Mouse (Mus musculus) brain, embryonic 14.5 days (tissue): ENCODE data around the gene Setd1b. TPM values are rescaled to one million over a fixed set of nuclear protein-coding genes. Genes with fewer than 3 reads are reported as not detected.

Source experiments
- DNase-seq: peaks from one replicate; pipeline ENCODE4 v3.0.0-alpha.2; 2011; ENCODE audit warnings: low read depth
- CTCF ChIP-seq: fragments of 200-500 bp; IDR thresholded peaks from 2 replicates; pipeline ENCODE4 v1.5.1; 2012; ENCODE audit warnings: inconsistent platforms, mild to moderate bottlenecking, moderate library complexity, borderline replicate concordance; ENCODE audit not compliant: insufficient read depth, insufficient read length; ENCODE audit errors: extremely low read depth
- POLR2A ChIP-seq: fragments of 200-500 bp; IDR thresholded peaks from 2 replicates; pipeline ENCODE4 v1.6.1; 2012; ENCODE audit warnings: mild to moderate bottlenecking, inconsistent platforms, borderline replicate concordance; ENCODE audit not compliant: poor library complexity, insufficient read depth, insufficient read length, severe bottlenecking; ENCODE audit errors: extremely low read depth
- polyA plus RNA-seq: library from polyadenylated mRNA; depleted of rRNA; stranded (reverse); fragments of >200 nt; gene quantifications from 2 replicates; pipeline ENCODE4 v1.2.3, GENCODE M21; 2012

The Setd1b gene
- polyA plus RNA-seq, 1 experiment: 21.0 TPM

DNA sequence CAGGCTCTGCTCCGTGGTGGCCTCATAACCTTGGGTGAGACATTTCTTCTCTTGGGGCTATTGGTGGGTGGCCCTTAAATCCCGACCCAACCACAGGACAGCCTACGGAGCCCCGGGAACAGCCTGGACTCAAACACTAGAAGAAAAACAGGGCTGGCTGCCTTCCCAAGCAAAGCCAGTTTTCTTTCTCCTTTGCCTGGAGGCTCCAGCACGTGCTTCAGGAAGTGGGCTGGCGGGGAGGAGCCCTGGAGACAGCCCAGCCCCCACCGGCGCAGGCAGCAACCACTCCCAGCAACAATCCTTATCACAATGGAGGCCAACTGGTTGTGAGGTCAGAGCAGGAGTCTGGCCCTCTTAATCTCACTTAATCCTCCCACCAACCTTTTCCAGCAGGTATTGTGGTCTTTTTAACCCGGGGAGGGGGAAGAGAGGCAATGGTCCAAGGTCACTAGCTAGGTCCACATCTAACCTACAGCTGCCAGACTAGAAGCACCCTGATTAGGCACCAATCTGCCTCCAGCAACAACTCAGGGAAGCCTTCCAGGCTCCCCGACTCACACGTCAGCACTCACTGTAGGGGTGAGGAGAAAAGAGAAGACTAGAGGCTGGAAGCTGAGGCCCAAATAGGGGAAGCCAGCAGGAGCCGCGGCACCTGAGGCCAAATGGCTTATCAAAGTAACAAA lies 5.5 kb upstream of the Setd1b start:
- DNase-seq: peak; percentile 96
- TF ChIP-seq POLR2A (no peak), CTCF (no peak)

DNA sequence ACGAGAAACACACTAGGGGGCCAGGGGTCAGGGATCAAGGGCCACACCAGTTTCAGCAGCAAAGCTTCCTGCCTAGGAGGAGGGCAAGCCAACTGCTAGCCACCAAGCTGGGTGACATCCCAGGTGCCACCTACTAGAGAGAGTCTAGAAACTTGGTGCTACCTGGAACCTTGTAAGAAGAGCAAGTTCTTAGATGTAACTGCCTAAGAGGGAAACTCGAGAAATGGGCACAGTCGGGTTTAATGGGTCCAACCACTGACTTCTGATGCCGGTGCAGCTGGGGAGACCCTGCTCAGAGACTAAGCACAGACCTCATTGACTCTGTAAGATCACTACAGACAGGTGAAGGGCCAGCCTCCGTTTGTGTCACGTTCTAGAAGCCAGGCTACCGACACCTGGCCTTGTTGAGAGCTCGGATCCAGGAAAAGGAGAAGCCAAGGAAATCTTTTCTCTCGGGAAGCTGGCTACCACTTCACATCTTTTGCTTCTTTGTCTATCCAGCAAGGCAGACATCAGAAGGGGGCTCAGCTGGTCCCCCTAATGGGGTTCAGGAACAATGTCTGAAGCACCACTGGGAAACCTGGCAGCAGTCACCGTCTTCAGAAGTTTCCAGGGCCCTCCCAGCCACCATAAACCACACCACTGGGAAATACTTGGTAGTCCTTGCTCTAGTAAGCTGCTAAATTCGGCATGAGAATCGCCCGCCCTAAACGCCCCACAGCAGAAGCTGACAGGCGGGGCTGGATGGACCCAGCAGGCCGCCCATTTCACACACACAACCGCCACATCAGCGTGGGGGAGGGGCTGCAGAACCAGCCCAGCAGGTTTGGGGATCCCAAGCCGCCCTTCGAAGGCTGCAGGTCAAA lies 4.7 kb upstream of the Setd1b start:
- peak; percentile 87 for DNase-seq
- no peak for TF ChIP-seq CTCF
- TF ChIP-seq POLR2A: no peak

DNA sequence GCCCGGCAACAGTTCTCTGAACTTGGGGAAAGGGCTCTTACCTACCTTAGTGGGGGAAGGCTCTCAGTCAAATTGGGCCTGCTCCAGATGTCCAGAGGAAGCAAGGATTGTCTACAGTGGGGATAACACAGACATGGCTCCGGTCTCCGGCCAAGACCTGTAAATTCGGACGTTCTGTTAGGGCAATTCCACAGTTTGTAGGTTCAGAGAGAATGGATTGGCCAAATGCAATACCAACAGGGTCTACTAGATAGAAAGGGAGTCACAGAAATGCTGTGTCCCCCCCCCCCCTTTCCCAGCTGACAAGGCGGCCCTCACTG lies 4.1 kb upstream of the Setd1b start:
- DNase-seq: no peak
- TF ChIP-seq POLR2A (no peak), CTCF (no peak)

DNA sequence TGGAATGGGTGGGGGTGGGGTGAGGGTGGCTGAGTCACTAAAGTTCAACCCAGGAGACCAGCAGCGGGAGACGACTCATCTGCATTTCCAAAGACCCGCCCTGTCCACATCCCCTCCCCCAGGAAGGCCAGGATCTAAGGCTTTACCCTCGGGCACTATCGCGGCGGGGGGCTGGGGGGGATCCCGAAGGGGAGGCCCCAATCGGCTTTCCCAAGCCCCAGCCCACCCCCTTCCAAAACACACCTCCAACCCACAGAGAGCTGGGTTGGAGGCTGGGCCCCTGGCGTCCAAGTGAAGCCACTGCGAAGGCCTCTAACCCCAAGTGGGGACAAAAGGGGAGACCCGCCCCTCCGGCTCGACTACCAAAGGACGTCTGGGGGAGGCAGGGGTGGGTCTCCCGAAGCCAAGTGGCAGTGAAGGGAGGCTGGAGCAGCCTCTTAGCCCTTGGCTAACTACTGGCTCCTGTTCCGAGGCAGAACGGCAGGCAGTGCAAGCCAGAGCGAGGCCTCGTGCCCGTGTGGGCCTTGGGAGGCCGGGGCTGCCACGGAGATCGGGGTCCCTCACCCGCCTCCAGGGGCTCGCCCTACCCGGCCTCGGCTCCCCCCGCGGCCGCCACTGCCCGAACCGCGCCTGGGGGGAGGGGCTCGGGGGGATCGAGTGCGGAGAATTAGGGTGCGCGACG lies 3.6 kb upstream of the Setd1b start:
- TF ChIP-seq POLR2A (peak; percentile 52; the same call in 1 of the 2 replicates), CTCF (peak; percentile 6; the same call in 1 of the 2 replicates)
- DNase-seq: peak; percentile 89

DNA sequence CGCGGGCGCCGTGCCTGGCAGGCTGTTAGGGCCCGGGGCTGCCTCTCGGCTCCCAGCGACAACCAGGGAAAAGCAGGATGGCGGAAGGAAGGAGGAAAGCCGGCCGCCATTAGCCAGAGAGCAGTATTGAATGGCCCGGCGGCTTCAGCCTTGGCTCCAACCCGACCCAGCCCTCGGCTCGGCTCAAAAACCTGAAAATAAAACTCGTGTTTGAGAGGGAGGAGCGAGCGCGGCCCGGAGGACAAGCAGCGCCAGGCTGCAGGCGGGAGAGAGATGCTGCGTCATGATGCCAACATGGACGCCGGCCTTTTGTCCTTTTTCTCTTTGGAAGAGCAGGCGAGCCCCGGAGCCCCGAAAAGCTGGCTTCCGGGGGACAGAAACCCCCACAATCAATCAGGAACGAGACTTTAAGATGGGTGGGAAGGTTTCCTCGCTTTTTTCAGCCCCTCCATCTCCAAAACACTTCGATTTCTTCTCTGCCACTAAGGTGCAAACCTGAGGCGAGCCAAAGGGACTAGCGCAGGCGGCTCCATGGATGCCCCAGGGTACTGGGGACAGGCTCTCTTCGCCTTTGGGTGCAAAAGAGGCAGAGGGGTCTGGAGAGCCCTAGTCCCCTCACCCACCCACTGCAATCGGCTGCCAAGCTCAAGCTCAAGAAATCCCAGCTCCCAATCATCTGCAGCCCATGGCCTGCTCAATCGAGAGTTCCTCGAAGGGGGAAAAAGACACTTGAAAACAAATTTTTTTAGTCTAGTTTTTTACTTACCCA lies 2.9 kb upstream of the Setd1b start:
- TF ChIP-seq POLR2A (peak; percentile 51; the same call in 1 of the 2 replicates), CTCF (no peak)
- peak; percentile 93 for DNase-seq

DNA sequence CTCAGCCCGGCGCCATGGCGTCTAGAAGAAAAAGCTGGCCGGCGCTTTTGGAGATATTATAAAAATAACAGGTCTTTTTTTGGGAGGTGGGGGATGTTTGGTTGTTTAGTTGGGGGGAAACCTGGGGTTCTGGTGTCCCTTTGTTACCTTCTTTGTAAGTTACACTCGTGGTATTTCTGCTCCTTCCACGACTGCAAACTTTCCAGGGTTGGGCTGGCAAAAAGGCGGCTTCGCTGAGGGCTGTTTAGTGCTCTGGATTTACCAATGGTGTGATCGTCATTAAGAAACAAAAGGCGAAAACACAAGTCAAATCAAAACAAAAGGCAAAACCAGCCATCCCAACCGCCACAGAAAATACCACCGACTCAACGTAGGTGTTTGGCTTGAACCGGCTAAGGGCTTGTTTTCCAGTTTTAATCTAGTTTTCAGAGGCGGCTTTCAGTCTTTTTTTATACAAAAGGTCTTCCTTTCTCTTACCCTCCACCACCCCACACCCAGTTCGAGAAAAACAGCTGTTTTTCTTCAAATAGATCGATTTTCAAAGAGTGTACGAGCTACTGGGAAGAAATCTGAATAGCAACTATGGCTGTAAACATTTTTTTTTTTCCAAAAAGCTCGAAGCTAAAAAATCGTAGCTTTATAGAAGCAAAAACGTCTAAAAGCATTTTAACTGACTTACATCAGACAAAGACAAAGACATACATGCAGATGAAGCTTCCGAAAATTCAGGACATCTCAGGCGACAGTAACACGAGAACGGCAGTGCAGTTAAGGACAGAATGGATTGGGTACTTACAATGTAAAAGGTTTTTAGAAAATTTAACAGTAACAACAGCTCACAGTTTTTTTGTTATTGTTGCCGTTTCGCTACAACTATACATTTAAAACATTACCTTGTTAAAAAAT lies 2.0 kb upstream of the Setd1b start:
- DNase-seq: peak; percentile 71
- no peak for TF ChIP-seq POLR2A
- no peak for TF ChIP-seq CTCF

DNA sequence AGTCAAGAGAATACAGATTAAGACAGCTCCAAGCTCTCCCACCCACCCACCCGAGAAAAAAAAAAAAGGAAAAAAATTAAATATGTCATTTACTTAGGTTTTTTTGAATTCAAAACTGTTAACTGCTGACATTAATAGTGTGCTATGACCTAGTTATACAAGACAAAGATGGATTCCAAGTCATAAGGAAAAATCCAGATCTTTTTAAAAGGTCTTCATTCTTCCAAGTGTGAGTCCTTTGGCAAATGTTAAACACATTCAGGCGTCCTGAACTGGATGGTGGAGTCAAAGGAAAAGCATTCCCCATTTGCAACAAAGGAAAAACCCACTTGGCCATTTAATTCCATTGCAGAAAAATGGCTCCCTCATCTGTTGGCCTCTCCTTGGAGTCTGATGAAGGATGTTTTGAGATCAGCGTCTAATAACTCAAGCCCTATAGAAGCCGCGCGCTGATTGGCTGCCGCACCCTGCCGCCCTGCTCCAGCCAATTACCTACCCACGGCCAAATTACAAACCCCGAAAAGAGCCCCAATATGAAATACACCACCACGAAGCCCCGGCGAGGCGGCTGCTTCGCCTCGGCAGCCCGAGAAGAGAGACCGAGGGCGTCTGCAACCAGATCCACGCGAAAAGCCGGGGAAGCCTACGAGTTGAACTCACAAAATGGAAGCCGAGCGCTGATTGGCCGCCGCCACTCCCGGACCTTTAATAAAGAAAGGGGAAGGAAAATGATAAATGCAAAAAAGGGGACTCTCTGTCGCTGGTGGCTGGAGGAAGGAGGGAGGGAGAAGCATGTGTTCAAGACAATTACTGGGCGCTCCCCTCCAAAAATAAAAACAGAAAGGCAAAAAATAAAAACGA lies 1.1 kb upstream of the Setd1b start:
- peak; percentile 99 for DNase-seq
- peak; percentile 71; the same call in 1 of the 2 replicates for TF ChIP-seq POLR2A
- no peak for TF ChIP-seq CTCF

DNA sequence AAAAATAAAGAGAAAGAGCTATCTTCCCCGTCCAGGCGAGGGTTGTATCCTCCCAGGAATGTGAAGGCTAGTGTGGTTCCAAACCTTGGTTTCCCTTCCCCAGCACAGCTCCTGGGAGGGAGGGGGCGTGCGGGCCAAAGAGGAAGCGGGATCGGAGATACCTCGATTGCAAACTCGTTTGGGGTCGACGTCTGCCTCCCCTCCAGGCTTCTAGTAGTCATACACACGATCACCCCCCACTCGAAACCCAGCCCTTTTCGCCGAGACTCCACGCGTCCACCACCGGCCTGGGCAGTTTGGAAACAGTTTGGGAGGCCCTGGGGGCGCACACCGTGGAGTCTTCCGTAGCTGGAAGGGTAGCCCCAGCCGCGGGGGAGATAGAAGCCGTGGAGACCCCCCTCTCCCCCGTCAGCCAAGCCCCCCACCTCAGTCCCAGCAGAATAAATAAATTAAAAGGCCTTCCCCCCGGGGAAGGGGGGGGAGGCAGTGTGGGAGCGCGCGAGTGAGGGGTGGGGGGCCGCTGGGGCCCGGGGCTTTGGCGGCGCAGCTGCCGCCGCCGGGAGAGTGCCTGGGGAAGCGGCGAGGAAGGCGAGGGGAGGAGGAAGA lies 335 bp upstream of the Setd1b start:
- TF ChIP-seq CTCF (no peak), POLR2A (0 out of 2 replicates have a peak, but pooled peaks have one; percentile 0)
- DNase-seq: peak; percentile 84
